8 mouse cellular contexts compared by ENCODE assay signal in genomic region chr1:182763191-182763715, GRCm38 (mm10). TPM values are rescaled to one million over a fixed set of nuclear protein-coding genes. Genes with fewer than 3 reads are reported as not detected.
DNase-seq lines count a peak whose midpoint lies in the region; ATAC-seq lines count a peak whose summit lies in the region.

No protein-coding gene starts in this region.

- peak overlapping the region; percentile 87 for H3K4me2 ChIP-seq in kidney, embryonic 16.5 days (replicated peaks; ENCODE audit: low read depth, low read length)
- peak overlapping the region; percentile 95 for H3K4me2 ChIP-seq in hindbrain, embryonic 11.5 days (replicated peaks; ENCODE audit: low read depth, low read length)
- peak overlapping the region; percentile 96 for H3K4me2 ChIP-seq in midbrain, embryonic 13.5 days (replicated peaks)

- WGBS in kidney, embryonic 16.5 days, result 14% methylated on average over 17 of the region's 17 CpGs
- 7% methylated on average over 17 of the region's 17 CpGs for WGBS in embryonic facial prominence, embryonic 10.5 days
- WGBS in hindbrain, embryonic 11.5 days, result 9% methylated on average over 17 of the region's 17 CpGs
- WGBS in midbrain, embryonic 13.5 days, result 7% methylated on average over 17 of the region's 17 CpGs

- peak overlapping the region; percentile 76 for H3K9ac ChIP-seq in kidney, embryonic 16.5 days (replicated peaks; ENCODE audit: low read length)
- peak overlapping the region; percentile 73; the same call in 1 of the 2 replicates for H3K9ac ChIP-seq in hindbrain, embryonic 11.5 days (ENCODE audit: low read depth, low read length)
- peak overlapping the region; percentile 83 for H3K9ac ChIP-seq in midbrain, embryonic 13.5 days (replicated peaks)

- H3K4me1 ChIP-seq in kidney, embryonic 16.5 days (ENCODE audit: insufficient read depth, low read length), result peaks cover 17% of the 10 kb centered on the region
- peaks cover 31% of the 10 kb centered on the region for H3K4me1 ChIP-seq in embryonic facial prominence, embryonic 10.5 days
- peaks cover 4% of the 10 kb centered on the region; the same call in 1 of the 2 replicates for H3K4me1 ChIP-seq in hindbrain, embryonic 11.5 days (replicated peaks; ENCODE audit: control insufficient read depth, insufficient read depth, low read length)
- H3K4me1 ChIP-seq in midbrain, embryonic 13.5 days (replicated peaks), result peaks cover 24% of the 10 kb centered on the region

- H3K27me3 ChIP-seq in kidney, embryonic 16.5 days (ENCODE audit: insufficient read depth, low read length), result peaks cover 4% of the 10 kb centered on the region; the same call in 1 of the 2 replicates
- peaks cover 56% of the 10 kb centered on the region for H3K27me3 ChIP-seq in embryonic facial prominence, embryonic 10.5 days (replicated peaks; ENCODE audit: low read depth, poor library complexity, severe bottlenecking)
- no peaks in the 10 kb centered on the region for H3K27me3 ChIP-seq in hindbrain, embryonic 11.5 days (ENCODE audit: control insufficient read depth, insufficient read depth, low read length)
- H3K27me3 ChIP-seq in midbrain, embryonic 13.5 days, result peaks cover 5% of the 10 kb centered on the region

- H3K9me3 ChIP-seq in kidney, embryonic 16.5 days (ENCODE audit: low read length), result no peaks in the 10 kb centered on the region
- H3K9me3 ChIP-seq in embryonic facial prominence, embryonic 10.5 days, result no peaks in the 10 kb centered on the region
- H3K9me3 ChIP-seq in hindbrain, embryonic 11.5 days (ENCODE audit: control insufficient read depth, low read length), result no peaks in the 10 kb centered on the region
- H3K9me3 ChIP-seq in midbrain, embryonic 13.5 days, result no peaks in the 10 kb centered on the region

- ATAC-seq in kidney, embryonic 16.5 days (ENCODE audit: low FRiP score, low TSS enrichment), result no peak; the same call in 1 of the 2 replicates
- peak; percentile 6 for ATAC-seq in hindbrain, embryonic 11.5 days (ENCODE audit: low FRiP score)
- ATAC-seq in midbrain, embryonic 13.5 days, result no peak
- no peak for ATAC-seq in erythroid progenitor cell, adult 5-6 weeks (replicated peaks; ENCODE audit: low FRiP score, poor library complexity, severe bottlenecking)

- peak overlapping the region; percentile 63 for H3K4me3 ChIP-seq in kidney, embryonic 16.5 days (ENCODE audit: low read length)
- H3K4me3 ChIP-seq in embryonic facial prominence, embryonic 10.5 days, result peak overlapping the region; percentile 63
- peak overlapping the region; percentile 57 for H3K4me3 ChIP-seq in hindbrain, embryonic 11.5 days (ENCODE audit: low read depth, low read length)
- peak overlapping the region; percentile 66 for H3K4me3 ChIP-seq in midbrain, embryonic 13.5 days (replicated peaks)

- no peak overlapping the region for H3K27ac ChIP-seq in kidney, embryonic 16.5 days (ENCODE audit: low read length)
- H3K27ac ChIP-seq in embryonic facial prominence, embryonic 10.5 days (replicated peaks), result peak overlapping the region; percentile 71; the same call in 1 of the 2 replicates
- H3K27ac ChIP-seq in hindbrain, embryonic 11.5 days (ENCODE audit: low read depth, low read length), result no peak overlapping the region
- peak overlapping the region; percentile 92 for H3K27ac ChIP-seq in midbrain, embryonic 13.5 days

- no peak for DNase-seq in kidney, postnatal 10 days
- DNase-seq in embryonic facial prominence, embryonic 10.5 days (ENCODE audit: low spot score), result no peak
- no peak for DNase-seq in hindbrain, embryonic 11.5 days (ENCODE audit: low spot score)
- no peak for DNase-seq in spleen, postnatal 10 days (ENCODE audit: low spot score in 2 of 2)
- no peak for DNase-seq in adipocyte (ENCODE audit: low spot score)

- no peaks in the 10 kb centered on the region for H3K36me3 ChIP-seq in kidney, embryonic 16.5 days (ENCODE audit: insufficient read depth, low read length)
- no peaks in the 10 kb centered on the region for H3K36me3 ChIP-seq in embryonic facial prominence, embryonic 10.5 days (replicated peaks)
- H3K36me3 ChIP-seq in hindbrain, embryonic 11.5 days (ENCODE audit: control insufficient read depth, insufficient read depth, low read length), result no peaks in the 10 kb centered on the region
- H3K36me3 ChIP-seq in midbrain, embryonic 13.5 days, result no peaks in the 10 kb centered on the region

RNA-seq across cellular contexts. Expression of gene Susd4, which starts 0.4 kb away (rescaled TPM):
- 25.7 and 26.4 TPM in 2 replicates for polyA plus RNA-seq in kidney, embryonic 16.5 days (2015; fragmentation: Nextera tagmentation; extraction: Ambion mirVana)
- 13.5 and 14.9 TPM in 2 replicates for polyA plus RNA-seq in embryonic facial prominence, embryonic 10.5 days (2016; fragmentation: Nextera tagmentation; extraction: Ambion mirVana)
- 25.9 and 27.2 TPM in 2 replicates for polyA plus RNA-seq in hindbrain, embryonic 11.5 days (2014; fragmentation: Nextera tagmentation; extraction: Ambion mirVana)
- 49.0 and 53.3 TPM in 2 replicates for polyA plus RNA-seq in midbrain, embryonic 13.5 days (2015; fragmentation: Nextera tagmentation; extraction: Ambion mirVana)
- total RNA-seq in erythroid progenitor cell, adult 5-6 weeks (2015; ENCODE audit: low replicate concordance), result not detected in 2 replicates
- not detected in 2 replicates for total RNA-seq in erythroid progenitor cell, adult 5-6 weeks (2017; ENCODE audit: low replicate concordance)

RNA-seq across cellular contexts. Expression of gene Ccdc185, which starts 14.3 kb away (rescaled TPM):
- not detected in 2 replicates for polyA plus RNA-seq in kidney, embryonic 16.5 days (2015; fragmentation: Nextera tagmentation; extraction: Ambion mirVana)
- polyA plus RNA-seq in embryonic facial prominence, embryonic 10.5 days (2016; fragmentation: Nextera tagmentation; extraction: Ambion mirVana), result not detected in 2 replicates
- polyA plus RNA-seq in hindbrain, embryonic 11.5 days (2014; fragmentation: Nextera tagmentation; extraction: Ambion mirVana), result not detected in 2 replicates
- not detected in 2 replicates for polyA plus RNA-seq in midbrain, embryonic 13.5 days (2015; fragmentation: Nextera tagmentation; extraction: Ambion mirVana)
- not detected in 2 replicates for total RNA-seq in erythroid progenitor cell, adult 5-6 weeks (2015; ENCODE audit: low replicate concordance)
- not detected in 2 replicates for total RNA-seq in erythroid progenitor cell, adult 5-6 weeks (2017; ENCODE audit: low replicate concordance)

Comparison
In these comparisons a context has a peak if more than half of its experiments do, and no peak if none do; other contexts are left out.
1. H3K27ac ChIP-seq: peak in embryonic facial prominence, embryonic 10.5 days (single experiment) and midbrain, embryonic 13.5 days (single experiment); none in kidney, embryonic 16.5 days (single experiment) and hindbrain, embryonic 11.5 days (single experiment).
2. Peak in every context shown above with its lines, with median percentiles within 50 percentile points of each other: H3K4me2 ChIP-seq, H3K4me3 ChIP-seq and H3K9ac ChIP-seq.